Mouse (Mus musculus): Measurements from ENCODE around the gene Hspe1.

DNA sequence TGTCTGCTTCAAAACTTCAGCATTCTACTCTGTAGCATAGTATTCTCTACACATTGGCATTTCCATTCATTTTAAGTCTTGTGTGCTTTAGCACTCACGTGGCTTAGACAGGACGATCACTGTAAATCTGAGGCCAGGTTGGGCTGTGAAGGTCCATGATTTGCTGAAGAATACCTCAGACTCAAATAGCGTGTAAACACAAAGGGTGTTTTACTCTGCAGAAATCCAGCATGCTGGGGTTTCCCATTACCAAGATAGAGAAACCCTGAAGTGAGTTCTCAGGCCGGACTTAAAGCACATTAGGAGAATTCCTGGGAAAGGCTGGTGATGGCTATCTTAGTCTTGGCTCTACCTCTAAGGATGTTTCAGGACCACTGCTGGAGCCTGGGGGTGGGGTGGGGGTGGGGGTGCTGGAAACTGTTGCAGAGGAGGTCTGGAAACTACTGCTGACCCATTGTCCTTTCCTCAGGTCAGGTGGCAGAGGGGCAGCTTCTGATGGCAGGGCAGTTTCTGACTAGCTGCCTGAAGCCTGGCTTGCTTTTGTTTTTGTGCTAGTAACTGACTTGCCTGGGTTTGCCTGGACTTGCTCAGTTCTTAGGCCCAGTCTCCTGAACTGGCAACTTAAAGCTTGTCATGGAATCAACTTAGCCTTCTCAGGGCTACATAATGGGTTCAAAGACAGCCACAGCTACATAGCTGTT is 21.3 kb downstream of the Hspe1 start:
- no peak for TF ChIP-seq CTCF (conservative IDR thresholded peaks at IDR 0.05; ENCODE audit: low read length)
- no peak for TF ChIP-seq NANOG (IDR thresholded peaks at IDR 0.05; ENCODE audit: borderline replicate concordance, low read length)
